Mouse (Mus musculus) frontal cortex, postnatal 14 days (tissue): Measurements from ENCODE around the gene Nell2.
A peak's percentile ranks its signal among the peaks of the same experiment; 100 is the strongest.
"Not testable (repeated sequence)": the region's sequence is repeated elsewhere in the genome, so short reads cannot be mapped to it uniquely, and the experiment has no call there.

Experiments
- DNase-seq, 2 experiments: peaks; one replicate each; pipeline ENCODE4 v3.0.0; 2022; ENCODE audit warnings: low spot score in 2 of 2

Gene Nell2

DNA sequence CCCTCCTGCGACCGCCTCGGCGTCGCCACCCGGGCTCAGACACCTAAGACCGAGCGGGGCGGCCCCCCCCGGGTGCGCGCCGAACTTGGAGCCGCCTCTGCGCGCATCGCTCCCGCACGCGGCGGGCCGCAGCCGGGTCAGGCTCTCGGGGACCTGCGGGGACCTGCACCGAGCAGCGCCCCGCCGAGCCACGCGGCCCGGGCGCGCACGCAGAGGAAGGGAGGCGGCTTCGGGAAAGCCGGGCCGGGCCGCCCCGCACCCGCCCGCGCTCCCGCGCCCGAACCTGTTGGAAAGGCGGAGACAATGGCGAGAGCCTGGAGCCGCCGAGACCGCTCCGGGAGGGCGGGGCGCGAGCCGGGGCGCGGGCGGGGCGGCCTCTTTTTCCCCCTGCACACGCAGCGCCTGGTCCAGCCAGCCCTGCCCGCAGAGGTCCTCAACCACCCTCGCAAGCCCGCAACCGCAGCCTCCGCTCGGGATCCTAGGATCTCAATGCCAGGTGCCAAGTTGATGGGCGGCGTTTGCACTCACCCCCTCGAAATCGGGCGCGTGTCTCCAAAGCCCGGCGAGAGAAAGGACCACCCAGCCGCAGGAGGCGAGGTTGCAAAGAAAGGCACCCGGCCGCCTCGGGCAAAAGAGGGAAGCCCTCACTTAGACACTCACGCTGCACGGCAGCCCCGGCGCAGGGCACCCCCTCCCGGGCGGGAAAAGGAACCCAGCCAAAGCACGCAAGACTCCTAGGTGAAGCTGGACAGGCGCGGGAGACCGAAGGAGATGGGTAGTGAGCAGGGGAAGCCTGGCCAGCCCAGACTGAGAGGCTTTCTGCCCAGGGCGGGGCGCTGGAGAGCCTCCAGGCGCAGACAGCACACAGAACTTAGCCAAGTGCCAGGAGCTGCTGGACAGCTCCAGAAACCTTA, at the start of gene Nell2:
Nell2 (minus strand) TSS at position 612 of the 914 bp plus-strand sequence.
- peak; percentile 49 to 63 for DNase-seq

GRCm38 (mm10) chr15:95574661-95575060, 46.3 kb upstream of the Nell2 start:
- peak in 1 of 2 experiments; percentile 38 for DNase-seq

DNA sequence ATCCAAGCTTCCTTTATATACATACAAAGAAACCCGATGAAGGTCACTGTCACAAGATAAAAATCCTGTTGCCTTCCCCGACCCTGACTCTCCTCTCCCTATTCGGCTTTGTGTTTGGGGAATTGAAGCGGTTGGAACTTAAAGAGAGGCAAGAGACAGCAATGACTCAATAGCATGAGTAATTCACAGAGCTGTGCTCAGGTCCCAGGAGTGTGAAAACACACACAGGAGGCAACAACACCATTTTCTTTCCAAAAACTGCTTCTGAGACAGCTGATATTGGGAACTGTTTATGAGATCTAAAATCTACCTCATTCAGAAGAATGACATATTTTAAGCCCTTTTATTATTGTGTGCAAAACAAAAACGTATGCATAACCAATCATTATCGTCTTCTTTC, 41.2 kb upstream of the Nell2 start:
- DNase-seq, result no peak

GRCm38 (mm10) chr15:95565160-95565559, 36.8 kb upstream of the Nell2 start:
- DNase-seq, result no peak

GRCm38 (mm10) chr15:95561303-95561702, 32.9 kb upstream of the Nell2 start:
- no peak for DNase-seq

DNA sequence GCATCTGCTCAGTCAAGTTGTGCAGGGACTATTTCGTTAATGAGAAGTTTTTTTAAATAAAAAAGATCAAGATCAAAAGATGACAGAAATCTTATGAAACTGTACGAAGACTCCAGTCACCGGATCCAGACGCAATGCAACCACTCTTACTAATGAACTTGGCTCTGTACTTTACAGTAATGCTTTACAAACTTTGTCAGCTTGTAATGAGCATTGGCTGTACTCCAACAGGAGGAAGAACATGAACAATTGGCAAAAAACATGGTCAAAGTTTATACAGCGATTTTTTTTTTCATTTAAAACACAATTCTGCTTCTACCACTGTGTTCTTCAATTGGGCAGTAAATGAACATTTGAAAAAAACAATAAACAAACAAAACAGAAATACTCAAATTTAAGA, 21.7 kb upstream of the Nell2 start:
- no peak for DNase-seq

DNA sequence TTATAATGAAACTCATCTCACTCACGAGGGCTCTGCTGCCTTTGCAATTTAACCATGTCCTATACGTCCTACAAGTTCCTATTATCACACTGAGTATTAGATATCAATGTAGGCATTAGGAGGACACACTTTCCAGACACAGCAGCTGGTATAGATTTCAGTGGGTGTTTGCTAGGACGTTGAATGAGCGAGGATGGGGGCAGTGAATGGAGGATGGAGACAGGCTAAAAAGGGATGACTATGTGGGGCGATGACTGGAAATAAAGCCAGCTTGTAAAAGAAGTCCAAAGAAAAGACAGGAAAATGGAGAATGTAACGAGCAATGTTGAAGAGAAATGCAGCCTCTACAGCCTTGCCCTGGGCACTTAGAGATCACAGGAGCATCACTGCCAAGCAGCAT, 14.3 kb upstream of the Nell2 start:
- DNase-seq, result no peak

GRCm38 (mm10) chr15:95536724-95537123, 8.4 kb upstream of the Nell2 start:
- no peak for DNase-seq

DNA sequence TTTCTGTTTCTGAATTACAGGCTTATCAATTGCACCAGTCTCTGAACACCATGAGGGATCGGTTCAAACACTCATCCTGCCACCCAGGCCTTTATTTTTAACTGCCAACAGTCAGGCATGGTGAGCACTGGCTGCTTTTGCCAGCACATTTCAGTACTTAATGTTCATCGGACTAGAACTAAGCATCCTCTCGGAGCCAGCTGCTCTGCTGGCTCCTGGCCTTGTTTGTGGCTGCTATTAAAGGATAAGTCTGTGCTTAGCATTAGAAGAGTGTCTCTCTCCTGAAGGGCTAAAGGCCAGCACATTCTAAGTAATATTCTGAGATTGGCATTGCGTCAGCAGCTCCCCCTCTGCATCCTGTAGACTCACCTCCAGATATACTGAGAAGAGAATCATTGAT, 7.9 kb upstream of the Nell2 start:
- no peak for DNase-seq

DNA sequence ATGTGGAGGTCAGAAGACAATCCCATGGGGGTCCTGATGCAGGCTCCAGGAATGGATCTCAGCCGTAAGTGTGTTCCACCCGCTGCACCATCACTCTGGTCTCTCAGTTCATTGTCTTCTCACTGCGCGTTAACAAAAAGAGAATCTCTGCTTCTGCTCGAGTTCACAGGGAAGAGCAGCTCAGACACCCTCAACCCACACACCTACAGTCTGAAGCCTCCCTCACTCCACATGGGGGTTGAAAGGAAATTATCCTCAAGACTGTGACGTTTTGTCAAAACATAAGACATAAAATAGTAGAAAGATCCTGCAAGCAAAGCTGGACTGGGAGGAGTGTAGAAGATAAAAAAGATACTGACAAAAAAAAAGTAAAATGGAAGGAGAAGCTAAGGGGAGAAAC, 6.3 kb upstream of the Nell2 start:
- no peak for DNase-seq

DNA sequence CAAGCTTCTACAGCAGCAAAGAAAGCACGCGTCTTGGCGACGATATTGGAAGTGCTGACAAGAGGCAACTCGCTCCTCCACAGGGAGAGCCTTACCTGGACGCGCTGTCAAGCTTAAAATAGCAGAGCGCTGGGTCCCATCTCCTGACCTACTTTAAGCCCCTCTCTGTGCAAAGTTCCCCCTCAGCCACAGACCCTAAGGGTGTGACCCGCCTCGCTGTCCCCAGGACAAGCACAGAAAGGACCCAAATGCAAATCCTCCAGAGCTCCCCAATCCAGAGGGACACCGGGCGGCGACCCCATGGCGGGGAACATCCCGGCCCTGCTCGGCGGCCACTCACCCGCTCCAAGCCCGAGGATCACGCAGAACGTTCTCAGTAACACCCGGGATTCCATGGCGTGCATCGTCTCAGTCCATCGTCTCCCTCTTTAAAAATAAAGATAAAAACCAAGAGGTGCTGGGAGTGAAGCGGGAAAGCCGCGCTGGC, 855 bp downstream of the Nell2 start:
- no peak for DNase-seq

DNA sequence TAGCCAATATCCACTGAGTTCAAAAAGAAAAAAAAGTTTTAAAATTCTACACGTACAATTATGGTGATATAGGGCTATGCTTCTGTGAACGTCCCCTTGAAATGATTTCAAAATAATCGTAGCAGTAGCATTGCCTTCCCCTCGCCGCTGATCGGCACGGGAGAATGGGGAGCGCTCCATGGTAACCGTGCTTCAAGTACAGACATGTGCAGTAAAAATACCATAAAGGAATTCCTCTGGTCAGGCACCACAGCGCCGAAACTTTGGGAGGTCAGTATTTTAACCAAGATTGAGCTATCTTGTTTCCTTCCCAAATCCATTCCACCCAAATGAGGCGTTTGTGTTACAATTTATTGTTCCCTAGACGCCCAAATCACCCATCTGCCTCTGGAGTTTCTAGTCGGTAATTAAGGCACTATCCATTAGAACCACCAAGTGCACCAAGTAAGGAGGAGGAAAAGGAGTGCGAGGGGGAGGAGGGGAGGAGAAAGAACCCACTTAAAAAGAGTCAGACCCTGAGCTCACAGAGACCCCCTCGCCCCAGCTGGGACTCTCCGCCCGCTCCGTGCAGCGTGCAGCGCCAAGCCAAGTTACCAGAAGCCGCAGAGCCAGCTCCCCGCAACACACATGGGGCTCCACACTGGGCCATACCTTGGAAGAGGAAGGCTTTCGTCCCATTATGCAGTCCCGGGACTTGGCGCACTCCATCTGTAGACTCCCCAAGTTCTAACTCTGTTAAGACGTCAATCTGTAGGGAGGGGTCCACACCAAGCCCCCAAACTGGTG, 1.5 kb downstream of the Nell2 start:
- no peak for DNase-seq

DNA sequence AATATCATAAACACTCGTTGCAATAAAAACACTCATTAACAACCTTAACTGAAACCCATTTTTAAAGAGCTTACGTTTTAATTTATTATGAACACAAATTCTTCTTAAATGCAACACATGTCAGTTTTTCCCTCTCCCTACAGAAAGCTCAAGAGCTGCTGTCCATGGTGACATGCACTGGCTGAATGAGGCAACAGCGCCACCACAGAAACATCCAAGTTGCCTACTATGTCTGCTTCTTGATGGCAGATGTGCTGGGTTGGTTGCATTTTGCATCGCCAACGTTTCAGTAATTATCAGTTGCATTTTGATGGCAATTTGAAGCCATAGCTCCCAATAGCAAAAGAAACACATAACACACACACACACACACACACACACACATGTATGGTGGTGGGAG, 2.4 kb downstream of the Nell2 start:
- DNase-seq, result peak; percentile 49 to 68

GRCm38 (mm10) chr15:95518204-95518603, 10.2 kb downstream of the Nell2 start:
- DNase-seq, result no peak

DNA sequence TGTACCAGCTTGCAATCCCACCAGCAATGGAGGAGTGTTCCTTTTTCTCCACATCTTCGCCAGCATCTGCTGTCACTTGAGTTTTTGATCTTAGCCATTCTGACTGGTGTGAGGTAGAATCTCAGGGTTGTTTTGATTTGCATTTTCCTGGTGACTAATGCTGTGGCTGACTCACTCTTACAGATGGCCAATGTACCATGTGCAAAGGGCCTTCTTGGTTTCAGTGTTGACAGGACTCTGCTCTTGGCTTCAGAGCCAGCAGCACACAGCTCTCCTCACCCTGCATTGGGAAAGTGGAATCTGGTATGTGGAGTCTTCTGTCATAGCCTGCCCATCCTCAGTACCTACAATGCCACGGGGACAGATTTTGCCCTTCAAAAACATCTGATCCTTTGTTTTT, 15.1 kb downstream of the Nell2 start:
- not testable (repeated sequence) for DNase-seq

DNA sequence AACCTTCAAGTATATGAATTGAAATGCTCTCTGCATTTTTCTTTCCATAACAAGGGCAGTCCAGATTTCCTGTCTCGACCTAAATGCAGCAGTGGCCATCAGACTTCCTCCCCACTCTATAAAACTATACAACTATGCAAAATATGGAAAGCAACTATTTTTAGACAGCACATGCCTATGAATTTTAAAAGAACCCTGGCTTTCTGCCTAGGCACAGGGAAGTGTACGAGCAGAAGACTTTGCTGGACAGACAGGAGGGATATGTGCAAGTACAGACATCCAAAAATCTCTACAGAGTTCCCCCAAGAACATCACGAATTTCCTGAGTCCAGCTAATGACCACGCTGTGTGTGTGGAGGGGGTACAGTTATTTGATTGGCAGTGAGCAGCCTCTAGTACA, 32.7 kb downstream of the Nell2 start:
- no peak for DNase-seq

DNA sequence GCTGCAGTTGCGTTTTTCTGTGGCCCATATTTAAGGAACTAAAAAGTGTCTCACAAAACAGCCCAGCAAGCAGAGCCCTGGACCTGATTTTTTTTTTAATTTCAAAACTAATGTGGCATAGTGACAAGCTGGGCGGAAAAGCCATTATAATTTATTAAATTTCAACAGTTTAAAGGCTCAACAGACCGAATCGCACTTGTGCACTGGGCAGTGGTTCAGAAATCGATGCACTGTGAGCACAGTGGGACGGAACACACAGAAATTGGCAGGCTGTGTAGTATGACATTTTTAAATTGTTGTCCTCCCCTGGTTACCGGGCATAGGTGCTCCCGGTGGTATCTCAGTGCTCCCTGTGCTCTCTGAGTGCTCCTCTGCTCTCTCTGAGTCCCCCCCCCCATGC, 33.2 kb downstream of the Nell2 start:
- no peak for DNase-seq

- DNase-seq, result no peak
Observed at GRCm38 (mm10) chr15:95492201-95492600, 36.2 kb downstream of the Nell2 start.

- no peak for DNase-seq
Observed at GRCm38 (mm10) chr15:95489174-95489573, 39.2 kb downstream of the Nell2 start.

DNA sequence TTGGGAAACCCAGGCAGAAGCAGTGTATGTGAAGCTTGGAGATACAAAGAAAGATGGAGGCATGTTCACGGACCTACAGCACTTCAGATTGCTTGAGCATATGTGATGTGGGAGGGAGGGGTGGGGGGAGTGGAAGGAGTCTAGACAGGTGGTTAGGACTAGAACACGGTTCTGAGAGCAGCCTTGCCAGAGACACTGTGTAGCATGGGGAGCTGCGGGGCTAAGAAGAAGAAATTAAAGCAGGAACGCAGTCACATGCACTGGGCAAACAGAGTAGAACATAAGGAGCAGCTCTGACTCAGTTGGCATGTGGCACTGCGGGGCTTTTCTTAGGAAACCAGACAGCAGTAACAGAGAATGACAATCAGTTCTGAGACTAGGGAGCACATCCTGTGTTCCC, 40.4 kb downstream of the Nell2 start:
- DNase-seq, result peak; percentile 46 to 48

- no peak for DNase-seq
Observed at GRCm38 (mm10) chr15:95482002-95482401, 46.4 kb downstream of the Nell2 start.

GRCm38 (mm10) chr15:95481585-95481984, 46.8 kb downstream of the Nell2 start:
- DNase-seq, result no peak

DNA sequence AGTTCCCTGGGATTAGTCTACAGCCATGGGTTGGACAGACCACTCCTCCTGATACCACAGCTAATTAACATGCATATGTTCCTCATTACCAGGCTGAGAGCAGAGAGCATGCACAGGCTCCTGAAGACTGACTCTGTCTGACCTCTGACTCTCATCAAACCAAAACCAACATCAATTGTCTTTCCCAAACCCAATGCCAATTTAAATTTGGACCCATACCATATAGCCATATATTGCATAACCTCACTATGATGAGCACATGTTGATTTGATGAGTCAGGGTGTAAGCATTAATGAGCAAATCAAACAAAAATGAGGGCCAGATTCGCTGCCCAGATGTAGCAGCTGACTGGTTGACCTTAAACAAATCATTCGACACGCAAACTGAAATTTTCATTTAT, 51.9 kb downstream of the Nell2 start:
- DNase-seq, result no peak
